Mouse (Mus musculus): ENCODE measurements around the gene Hist1h4c.
A peak's percentile ranks its signal among the peaks of the same experiment; 100 is the strongest.

Hist1h4c gene

DNA sequence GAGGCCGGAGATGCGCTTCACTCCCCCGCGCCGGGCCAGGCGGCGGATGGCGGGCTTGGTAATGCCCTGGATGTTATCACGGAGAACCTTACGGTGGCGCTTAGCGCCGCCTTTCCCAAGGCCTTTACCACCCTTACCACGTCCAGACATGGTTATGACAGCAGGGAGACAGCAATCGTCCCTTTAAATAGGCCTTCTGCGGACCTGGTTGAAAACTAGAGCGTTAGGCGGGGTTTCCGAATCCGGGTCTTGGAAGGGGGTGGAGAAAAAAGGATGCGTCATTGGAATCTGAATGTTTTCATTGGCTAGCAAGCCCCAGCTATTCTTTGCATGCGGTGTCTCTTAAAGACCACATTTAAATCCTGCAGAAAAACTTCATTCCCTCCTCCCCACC, at the start of gene Hist1h4c:
Gene Hist1h4c, minus strand, starts transcription at position 155 of the 394 bp plus-strand sequence.
- peak; percentile 96 for DNase-seq (ENCODE audit: low spot score)

DNA sequence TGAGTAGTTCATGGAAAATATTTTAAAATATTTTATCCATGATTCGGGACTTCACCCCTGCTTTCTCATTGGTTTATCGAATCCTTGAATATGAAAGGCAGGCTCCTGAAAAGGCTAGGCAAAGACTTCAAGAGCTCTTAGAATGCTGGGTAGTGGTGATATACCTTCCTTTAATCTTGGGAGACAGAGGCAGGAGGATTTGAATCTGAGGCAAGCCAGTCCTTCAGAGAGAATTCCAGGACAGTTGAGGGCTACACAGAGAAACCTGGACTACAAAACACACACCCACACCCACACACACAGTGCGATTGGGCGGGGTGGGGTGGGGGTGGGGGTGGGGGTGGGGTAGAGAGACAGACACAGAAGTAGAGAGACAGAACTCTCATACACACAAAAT, 49.6 kb upstream of the Hist1h4c start:
- no peak for DNase-seq (ENCODE audit: low spot score)

DNA sequence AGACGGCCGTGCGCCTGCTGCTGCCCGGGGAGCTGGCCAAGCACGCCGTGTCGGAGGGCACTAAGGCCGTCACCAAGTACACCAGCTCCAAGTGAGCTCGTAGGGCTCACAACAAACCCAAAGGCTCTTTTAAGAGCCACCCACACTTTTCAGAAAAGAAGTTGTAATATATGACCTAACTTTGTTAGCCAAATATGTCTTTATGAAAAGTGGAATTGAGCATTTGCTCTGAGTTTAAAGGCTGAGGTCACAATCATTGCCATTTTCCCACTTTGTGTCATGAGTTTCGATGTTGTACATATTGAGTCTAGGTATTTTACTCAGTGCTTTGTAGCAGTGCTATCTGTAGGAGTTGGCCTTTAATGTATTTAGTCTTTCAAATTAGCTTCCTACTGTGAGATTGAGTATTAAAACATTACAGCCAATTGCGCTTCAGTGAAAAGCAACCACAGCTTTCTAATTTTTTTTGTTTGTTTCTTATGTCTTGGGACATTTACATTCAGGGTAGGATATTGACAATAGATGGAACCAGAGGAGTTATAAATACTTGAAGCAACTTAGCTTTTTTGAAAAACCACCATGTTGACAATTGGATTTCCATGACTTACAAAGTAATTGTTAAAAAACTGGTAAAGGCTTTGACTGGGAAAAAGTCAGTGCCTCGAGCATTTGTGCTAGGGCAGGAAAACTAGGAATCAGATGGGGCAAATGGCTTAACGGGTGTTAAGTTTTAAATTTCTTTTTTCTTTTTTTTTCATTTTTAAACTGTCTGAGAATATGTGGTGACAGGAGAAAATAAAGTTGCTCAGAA, 49.0 kb upstream of the Hist1h4c start:
- DNase-seq (ENCODE audit: low spot score) = no peak

DNA sequence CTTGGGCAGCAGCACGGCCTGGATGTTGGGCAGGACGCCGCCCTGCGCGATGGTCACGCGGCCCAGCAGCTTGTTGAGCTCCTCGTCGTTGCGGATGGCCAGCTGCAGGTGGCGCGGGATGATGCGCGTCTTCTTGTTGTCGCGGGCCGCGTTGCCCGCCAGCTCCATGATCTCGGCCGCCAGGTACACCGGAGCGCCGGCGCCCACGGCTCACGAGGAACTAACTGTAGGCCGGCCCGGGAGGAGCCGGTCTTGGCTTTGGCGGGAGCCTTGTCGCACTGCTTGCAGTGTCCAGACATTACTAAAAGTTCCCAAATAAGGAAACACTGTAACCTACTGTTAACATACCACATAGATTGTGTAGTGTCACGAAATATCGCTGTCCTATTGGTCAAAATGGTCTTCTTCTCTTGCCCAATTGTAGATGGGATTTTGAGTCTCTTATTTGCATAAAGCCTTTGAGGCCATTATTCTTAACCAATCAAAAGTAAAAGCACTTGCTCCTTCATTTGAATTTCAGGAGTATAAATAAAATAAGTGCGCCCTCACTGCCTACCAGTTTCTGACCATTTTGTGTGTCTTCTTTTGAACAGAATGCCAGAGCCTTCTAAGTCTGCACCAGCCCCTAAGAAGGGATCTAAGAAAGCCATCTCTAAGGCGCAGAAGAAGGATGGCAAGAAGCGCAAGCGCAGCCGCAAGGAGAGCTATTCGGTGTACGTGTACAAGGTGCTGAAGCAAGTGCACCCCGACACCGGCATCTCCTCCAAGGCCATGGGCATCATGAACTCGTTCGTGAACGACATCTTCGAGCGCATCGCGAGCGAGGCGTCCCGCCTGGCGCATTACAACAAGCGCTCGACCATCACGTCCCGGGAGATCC, 48.2 kb upstream of the Hist1h4c start, which contains the start of gene Hist1h2bb:
Gene Hist1h2bb, plus strand, starts transcription at position 534 of the 880 bp plus-strand sequence.
- DNase-seq (ENCODE audit: low spot score) = peak; percentile 78

DNA sequence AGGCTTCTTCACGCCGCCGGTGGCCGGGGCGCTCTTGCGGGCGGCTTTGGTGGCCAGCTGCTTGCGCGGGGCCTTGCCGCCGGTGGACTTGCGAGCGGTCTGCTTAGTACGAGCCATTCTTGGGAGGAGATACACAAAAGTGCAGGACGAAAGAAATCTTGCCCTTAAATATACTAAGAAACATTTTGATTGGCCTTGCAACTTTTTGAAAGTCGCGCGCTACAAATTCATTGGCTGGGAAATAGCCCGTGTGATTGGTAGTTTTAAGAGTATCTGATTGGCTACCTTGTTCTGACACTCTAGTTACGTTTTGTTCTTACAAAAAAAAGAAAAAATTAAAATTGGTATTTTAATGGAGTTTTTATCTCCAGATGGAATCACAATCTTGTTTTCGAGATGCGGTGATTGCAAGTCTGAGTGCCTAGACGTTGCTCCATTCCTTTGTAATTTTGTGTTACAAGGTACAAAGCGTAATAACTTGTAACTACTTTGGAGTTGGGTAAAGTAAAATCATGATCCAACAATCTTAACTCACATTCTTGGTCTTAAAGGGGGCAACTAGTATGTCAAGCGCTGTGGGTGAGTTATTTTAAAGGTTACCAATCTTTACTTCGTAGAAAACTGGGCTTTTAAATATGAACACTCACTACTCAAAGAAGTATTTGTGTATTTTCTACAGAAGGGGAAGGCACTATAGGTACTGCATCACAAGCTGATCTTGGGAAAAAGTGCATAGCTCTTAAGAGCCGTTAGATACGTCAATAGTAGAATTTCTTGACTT, 47.3 kb upstream of the Hist1h4c start, which contains the start of gene Hist1h3c:
Gene Hist1h3c, minus strand, starts transcription at position 222 of the 781 bp plus-strand sequence.
- DNase-seq (ENCODE audit: low spot score) = peak; percentile 92

DNA sequence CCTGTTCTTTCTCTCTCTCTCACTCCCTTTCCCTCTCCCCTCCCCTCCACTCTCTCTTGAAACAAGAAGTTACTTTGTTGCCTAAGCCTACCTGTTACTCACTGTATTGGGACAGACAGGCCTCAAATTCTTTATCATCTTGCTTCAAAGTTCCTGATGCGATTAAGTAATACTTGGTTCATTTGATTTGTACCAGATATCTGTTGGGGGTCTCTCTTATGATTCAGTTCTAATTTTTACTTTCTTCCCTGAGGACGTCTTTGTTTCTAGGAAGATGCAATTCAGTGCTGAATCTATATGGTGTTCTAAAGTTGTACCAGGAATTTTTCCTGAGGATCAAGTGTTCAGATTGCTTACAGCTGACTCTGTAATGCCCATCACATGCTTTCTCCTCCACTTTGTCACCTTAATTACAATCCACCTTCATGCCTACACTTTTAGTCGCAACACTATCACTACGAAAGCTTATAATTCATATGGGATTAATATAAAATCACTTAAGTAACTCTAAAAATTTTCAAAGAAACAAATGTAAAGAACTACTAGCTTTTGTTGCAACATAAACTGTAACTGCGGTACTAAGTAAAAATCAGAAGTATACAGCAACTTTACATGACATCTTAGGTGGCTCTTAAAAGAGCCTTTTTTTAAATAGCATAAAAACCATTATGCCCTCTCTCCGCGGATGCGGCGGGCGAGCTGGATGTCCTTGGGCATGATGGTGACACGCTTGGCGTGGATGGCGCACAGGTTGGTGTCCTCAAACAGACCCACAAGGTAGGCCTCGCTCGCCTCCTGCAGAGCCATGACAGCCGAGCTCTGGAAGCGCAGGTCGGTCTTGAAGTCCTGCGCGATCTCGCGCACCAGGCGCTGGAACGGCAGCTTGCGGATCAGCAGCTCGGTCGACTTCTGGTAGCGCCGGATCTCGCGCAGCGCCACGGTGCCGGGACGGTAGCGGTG, 46.4 kb upstream of the Hist1h4c start:
- DNase-seq (ENCODE audit: low spot score) = no peak

DNA sequence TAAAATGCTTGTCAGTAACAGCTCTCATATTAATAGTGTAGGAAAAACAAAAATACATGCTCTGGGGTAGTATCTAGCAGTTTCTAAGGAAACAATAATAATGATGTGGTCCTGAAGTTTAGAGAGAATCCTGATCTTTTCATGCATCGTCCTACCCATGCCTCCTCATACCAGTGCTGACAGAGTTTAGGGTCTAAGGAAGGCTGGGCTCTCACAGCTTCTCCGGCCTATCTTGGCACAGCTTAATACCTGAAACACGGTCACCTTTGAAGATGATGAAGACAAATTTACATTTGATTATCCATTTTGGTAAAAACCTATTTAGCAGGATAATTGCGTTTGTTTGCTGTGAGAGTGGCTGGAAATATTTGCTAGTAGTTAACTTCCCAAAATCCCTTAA, 45.7 kb upstream of the Hist1h4c start:
- DNase-seq (ENCODE audit: low spot score) = no peak

DNA sequence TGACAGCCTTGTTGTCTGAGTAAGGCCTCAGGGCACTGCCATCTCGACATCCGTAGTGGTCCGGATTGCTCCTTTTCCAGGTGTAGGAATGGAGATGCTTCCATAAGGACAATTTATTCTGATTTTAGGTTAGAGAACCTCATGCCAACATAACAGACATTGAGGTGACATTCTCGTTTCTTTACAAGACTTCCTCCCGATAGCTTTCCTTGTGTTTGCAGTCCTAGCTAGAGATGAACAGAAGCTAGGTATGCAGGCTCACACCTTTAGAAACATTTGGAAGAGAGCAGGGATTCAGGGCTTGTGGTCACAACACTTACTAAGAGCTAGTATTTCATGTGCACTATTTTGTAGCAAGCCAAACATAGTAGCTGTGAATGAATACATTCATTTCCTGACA, 45.0 kb upstream of the Hist1h4c start:
- DNase-seq (ENCODE audit: low spot score) = no peak

DNA sequence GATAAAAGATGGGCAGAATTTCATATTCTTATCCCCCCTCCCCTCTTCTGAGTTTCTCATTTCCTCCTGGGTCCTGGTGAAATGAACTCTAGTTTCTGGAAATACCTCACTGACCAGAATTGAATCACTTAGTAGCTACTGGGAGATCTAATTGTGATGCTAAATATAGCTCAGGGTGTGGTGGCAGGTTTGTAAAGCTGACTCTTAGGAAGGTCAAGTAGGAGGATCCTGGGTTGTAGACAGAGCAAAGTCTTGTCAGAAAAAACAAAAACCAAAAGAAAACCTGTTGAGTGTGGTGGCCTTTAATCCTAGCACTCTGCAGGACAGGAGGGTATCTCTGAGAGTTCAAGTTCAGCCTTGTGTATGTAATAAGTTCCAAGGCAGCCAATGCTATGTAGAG, 43.8 kb upstream of the Hist1h4c start:
- no peak for DNase-seq (ENCODE audit: low spot score)

DNA sequence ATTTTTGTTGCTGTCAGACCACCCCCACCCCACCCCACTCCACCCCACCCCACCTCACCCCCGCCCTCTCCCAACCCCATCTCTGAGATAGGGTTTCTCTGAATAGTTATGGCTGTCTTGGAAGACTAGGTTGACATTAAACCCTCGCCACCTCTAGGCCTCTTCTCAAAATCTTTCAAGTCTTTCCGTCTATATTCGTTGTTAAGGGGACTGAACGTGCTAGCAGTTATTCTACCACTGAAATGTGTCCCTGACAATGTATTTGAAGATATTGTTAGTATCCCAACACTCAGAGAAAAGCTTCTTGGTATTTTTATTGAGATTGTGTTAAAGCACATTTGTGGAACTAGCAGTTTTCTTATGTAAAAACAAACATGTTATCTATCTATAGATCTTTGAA, 42.7 kb upstream of the Hist1h4c start:
- DNase-seq (ENCODE audit: low spot score) = no peak

DNA sequence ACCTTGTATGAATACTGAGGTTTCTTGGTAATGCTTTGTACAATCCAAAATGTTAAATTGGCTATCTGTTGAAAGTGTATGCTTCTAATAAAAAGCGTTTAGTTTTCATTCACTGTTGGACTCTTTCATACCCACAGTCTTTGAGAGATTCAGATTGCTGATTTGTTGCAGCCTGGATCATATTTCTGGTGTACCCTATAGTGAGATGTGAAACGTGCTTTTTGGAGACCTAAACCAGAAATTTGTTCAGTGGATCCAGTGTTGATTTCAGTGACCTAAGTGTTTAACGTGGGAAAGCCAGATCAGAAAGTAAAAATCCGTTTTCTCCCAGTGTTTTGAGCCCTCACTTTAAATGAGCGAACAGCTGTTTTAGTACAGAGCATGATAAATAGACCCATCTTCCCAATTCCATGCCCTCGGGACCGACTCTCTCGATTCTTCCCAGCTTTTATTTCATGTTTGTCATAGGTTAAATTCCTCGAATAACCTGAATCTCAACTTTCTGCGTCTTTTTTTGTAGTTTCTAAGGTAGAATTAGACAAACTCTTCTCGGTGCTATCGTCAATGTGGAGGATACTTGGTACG, 42.1 kb upstream of the Hist1h4c start:
- no peak for DNase-seq (ENCODE audit: low spot score)

DNA sequence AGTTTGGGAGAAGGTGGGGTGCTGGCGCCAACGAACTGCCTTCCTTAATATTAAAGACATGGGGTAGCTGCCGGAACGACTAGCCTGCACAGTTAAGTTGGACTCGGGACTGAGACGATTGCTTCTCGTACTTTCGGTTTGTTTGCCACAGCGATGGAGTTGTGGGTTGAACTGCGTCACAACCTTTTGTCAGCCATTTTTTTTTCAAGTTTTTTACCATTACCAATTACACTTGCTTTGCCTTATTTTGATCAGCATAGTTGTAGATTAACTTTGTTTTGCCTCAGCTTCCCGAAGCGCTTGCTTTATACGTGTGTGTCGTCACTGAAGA, 41.6 kb upstream of the Hist1h4c start:
- no peak for DNase-seq (ENCODE audit: low spot score)

DNA sequence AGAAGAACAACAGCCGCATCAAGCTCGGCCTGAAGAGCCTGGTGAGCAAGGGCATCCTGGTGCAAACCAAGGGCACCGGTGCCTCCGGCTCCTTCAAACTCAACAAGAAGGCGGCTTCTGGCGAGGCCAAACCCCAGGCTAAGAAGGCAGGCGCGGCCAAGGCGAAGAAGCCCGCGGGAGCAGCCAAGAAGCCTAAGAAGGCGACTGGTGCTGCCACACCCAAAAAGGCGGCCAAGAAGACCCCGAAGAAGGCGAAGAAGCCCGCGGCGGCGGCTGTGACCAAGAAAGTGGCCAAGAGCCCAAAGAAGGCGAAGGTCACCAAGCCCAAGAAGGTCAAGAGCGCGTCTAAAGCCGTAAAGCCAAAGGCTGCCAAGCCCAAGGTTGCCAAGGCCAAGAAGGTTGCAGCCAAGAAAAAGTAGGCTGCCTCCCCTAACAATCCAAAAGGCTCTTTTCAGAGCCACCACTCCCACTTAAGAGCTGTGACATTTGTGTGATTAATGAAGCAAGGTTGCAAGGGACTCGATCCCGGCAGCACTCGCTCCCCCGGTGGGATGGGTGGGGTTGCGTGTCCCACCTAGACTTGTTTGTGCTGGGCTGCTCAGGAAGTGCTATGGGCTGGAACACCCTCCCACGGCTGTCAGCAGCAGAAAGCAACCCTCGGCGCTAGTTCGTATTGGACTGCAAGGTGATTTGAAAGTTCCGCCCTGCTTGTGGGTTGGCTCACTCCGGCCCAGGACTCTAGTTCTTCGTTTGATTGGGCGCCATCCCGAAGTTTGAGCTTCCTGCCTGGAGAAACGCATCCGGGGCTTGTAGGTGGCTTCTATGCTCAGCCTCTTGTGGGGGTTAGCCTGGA, 41.0 kb upstream of the Hist1h4c start:
- peak; percentile 85 for DNase-seq (ENCODE audit: low spot score)

DNA sequence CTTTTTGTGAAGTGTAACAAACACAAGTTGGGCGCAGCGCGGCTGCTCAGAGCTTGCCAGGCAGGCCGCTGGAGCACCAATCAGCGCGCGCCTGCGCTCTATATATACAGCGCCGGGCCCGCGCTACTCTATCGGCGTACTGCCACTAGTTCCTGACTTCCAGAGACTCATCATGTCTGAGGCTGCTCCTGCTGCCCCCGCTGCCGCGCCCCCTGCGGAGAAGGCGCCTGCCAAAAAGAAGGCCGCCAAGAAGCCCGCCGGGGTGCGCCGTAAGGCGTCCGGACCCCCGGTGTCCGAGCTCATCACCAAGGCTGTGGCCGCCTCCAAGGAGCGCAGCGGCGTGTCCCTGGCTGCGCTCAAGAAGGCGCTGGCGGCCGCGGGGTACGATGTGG, 40.4 kb upstream of the Hist1h4c start, which contains the start of gene Hist1h1c:
Gene Hist1h1c, plus strand, starts transcription at position 132 of the 392 bp plus-strand sequence.
- DNase-seq (ENCODE audit: low spot score) = peak; percentile 92

DNA sequence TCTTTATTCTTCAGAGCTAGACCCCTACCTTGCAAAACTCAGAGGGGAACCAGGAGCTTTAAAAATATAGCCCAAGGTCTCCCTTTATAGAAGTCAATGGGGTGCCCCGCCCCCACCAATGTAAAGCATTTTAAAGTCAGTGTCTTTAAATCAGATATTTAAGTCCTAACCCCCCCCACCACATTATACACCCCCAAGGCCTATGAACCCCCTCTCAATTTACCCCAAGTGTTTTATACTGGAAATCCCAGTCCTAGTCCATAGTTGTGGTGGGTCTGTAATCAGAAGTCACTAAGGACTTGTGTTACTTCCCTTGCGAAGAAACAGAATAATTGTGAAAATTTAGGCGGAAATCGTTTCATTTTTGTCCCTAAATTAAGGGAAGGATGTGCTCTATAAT, 39.8 kb upstream of the Hist1h4c start:
- DNase-seq (ENCODE audit: low spot score) = peak; percentile 60

DNA sequence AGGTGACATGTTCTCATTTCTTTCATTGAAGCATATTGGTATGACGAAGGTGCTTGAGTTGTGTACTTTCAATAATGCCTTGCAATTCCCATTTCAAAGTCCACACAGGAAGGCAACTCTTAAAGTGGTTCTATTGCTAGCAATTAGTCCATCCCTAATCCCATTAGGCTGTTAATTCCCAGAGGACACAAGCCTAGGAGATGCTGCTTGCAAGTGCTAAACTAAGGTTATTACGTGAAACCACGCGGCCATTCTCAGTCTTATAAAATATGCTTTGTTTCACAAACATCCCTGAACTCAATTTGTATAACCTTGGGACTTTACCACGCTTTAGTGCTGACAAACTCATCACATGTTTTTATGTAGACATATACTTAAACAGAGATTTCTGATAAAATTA, 38.8 kb upstream of the Hist1h4c start:
- DNase-seq (ENCODE audit: low spot score) = no peak

DNA sequence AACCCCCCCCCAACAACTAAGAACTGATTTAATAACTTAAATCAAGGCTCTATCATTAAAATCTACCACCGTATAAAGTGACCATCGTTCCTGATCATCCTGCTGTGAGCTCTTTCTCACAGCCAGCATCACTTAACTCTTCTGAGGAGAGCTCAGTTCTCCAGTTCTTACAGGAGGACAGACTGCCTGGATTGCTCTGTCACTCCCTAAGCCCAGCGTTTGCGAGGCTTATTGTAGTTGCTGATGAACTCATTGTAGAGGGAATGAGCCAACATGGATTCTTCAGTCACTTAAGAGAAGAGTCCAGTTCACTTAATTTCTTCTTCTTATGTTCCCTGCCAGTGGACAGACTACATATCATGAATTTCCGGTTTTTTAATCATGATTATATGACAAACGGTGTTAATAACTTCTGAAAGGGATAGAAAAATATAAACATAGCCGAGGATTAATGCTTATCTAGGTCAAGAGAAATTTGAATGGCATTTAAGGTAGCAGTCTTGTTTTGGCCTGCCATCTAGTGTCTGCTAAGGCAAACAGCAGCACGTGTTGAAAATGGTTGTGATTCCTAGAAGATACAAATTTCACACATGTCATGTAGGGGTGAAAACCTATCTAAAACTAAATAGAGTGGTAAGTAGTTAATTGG, 34.0 kb upstream of the Hist1h4c start:
- no peak for DNase-seq (ENCODE audit: low spot score)

DNA sequence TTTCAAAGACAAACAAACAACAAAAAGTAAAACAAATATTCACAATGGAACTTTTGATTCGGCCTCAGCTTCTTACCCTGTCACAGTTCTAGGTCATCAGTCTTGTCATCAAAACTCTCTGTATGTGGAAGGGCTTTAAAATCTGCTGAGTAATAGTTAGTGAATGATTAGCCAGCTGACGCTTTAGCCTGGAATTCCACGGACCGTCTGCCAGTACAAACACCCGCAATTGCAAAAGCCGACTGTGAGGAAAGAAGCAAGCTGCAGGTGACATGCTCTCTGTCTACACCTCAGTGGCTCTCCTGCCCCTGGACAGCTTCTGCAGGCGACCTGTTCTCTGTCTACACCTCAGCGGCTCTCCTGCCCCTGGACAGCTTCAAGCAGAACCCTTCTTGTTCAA, 32.2 kb upstream of the Hist1h4c start:
- DNase-seq (ENCODE audit: low spot score) = no peak

DNA sequence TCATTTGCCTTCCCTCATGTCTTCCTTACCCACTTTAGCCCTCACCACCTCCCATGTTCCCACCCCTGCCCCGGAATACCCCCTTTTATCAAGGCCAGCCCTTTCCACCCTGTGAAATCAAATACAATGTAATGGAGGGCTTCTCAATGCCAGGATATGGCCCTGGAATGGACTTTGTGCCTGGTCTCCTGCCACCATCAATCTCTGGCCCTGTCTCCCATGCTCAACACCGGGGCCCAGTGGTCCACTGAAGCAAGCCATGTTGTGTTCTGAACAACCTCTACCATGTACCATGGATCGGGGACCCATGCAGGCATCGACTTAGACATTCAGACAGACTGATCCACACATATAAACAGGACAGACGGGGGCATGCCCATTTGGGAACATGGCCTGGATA, 31.5 kb upstream of the Hist1h4c start:
- DNase-seq (ENCODE audit: low spot score) = no peak
